Mouse (Mus musculus) embryo, embryonic 10 days (tissue): Measurements from ENCODE around the gene Gm8926.
"Not testable (repeated sequence)": the region's sequence is repeated elsewhere in the genome, so short reads cannot be mapped to it uniquely, and the experiment has no call there.

Source experiments
- DNase-seq: peaks from one replicate; pipeline ENCODE4 v3.0.0-alpha.2; 2015; ENCODE audit warnings: low spot score

The Gm8926 gene

GRCm38 (mm10) chr5:11770248-11770647, at the start of gene Gm8926:
Gene Gm8926, plus strand, starts transcription at chr5:11770548.
- DNase-seq: not testable (repeated sequence)
